Mouse (Mus musculus): ENCODE data around the gene Chn1. TPM values are rescaled to one million over a fixed set of nuclear protein-coding genes. Genes with fewer than 3 reads are reported as not detected.

Chn1 gene
- polyA plus RNA-seq, 1 experiment, result 25.8 TPM

DNA sequence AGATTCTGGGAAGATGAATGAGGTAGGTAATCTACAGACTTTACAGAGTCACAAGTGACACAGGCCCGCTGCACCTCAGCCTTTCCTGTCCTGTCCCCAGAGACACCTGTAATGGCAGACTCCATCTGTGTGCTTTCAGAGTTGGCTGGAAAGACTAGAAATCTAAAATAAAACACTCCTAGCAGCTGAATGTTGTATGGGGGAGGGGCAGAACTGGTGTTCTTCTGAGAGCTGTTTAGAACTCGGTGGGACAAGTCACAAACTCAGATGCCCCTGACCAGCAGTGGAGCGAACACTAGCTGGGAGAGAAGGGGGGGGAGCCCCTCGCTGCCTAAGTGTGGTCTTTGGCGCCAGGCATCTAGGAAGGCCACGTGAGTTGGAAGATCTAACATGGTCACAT lies 203.2 kb downstream of the Chn1 start:
- TF ChIP-seq POLR2A (IDR thresholded peaks at IDR 0.05; ENCODE audit: insufficient read depth, low read length) (no peak), CTCF (IDR thresholded peaks at IDR 0.05; ENCODE audit: low read depth, low read length) (no peak), EP300 (IDR thresholded peaks at IDR 0.05; ENCODE audit: insufficient read depth, low read depth, low read length) (no peak)
- no peak overlapping the region for H3K4me3 ChIP-seq (ENCODE audit: low read depth, low read length)
- H3K27me3 ChIP-seq (ENCODE audit: control insufficient read depth, insufficient read depth, low read length, poor library complexity, severe bottlenecking), result no peaks in the 10 kb centered on the region
- no peaks in the 10 kb centered on the region for H3K4me1 ChIP-seq (ENCODE audit: control insufficient read depth, insufficient read depth, low read length)
- no peaks in the 10 kb centered on the region for H3K9me3 ChIP-seq (replicated peaks; ENCODE audit: control insufficient read depth, insufficient read depth, low read length, poor library complexity, severe bottlenecking)
- H3K36me3 ChIP-seq (ENCODE audit: control insufficient read depth, insufficient read depth, low read length, poor library complexity, severe bottlenecking), result no peaks in the 10 kb centered on the region
- no peak overlapping the region for H3K27ac ChIP-seq (ENCODE audit: insufficient read depth, low read length)
- no peak overlapping the region for H3K9ac ChIP-seq (ENCODE audit: low read depth, poor library complexity, severe bottlenecking)

DNA sequence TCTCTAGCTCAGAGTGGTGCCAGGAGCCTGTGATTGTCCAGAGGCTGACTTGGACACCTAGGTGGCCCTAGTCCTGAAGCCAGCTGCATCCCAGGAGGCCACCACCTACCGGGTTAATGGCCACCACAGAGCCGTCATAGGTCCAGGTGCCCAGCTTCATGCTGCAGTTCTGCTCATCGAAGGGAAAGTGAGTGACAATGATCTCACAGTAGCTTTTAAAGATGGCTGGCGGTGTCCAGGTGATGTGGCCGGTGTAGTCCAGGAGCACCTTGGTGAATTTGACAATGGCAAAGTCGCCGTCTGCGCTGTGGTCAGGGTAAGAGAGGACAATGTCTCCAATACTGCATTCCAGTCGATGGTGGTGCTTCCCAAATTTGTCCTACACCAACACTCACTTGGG lies 203.8 kb downstream of the Chn1 start:
- Histone ChIP-seq H3K36me3 (ENCODE audit: control insufficient read depth, insufficient read depth, low read length, poor library complexity, severe bottlenecking) (no peaks in the 10 kb centered on the region), H3K4me3 (ENCODE audit: low read depth, low read length) (no peak overlapping the region), H3K9ac (ENCODE audit: low read depth, poor library complexity, severe bottlenecking) (no peak overlapping the region), H3K27ac (ENCODE audit: insufficient read depth, low read length) (no peak overlapping the region), H3K27me3 (ENCODE audit: control insufficient read depth, insufficient read depth, low read length, poor library complexity, severe bottlenecking) (no peaks in the 10 kb centered on the region), H3K4me1 (ENCODE audit: control insufficient read depth, insufficient read depth, low read length) (no peaks in the 10 kb centered on the region), H3K9me3 (replicated peaks; ENCODE audit: control insufficient read depth, insufficient read depth, low read length, poor library complexity, severe bottlenecking) (no peaks in the 10 kb centered on the region)
- TF ChIP-seq EP300 (IDR thresholded peaks at IDR 0.05; ENCODE audit: insufficient read depth, low read depth, low read length) (no peak), POLR2A (IDR thresholded peaks at IDR 0.05; ENCODE audit: insufficient read depth, low read length) (no peak), CTCF (IDR thresholded peaks at IDR 0.05; ENCODE audit: low read depth, low read length) (no peak)

DNA sequence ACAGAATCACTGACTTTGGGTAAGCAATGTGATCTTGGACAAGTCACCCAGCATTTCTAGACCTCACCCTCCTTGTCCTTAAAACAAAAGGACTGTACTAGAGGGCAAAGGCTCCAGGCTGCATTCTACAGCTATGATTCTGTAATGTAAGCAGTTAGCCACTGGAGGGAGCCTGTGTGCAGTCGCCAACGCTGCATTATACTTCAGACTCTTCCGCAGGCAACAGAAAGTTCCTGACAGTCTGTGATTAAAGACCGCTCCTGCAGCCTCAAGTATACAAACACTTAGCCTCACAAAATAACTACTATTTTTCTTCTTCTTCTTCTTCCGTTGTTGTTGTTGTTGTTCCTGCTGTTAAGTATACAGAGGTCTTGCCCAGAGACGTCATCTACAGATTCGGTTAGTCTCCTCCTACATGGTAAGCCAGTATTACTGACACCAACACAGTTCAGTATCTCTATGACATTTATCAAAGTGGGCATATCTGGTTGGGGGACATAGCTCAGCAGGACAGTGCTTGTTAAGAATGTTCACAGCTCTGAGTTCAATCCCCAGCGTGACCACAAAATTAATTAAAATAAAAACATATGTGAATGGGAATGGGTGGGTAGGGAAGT lies 208.0 kb downstream of the Chn1 start:
- peak; percentile 81 for TF ChIP-seq CTCF (IDR thresholded peaks at IDR 0.05; ENCODE audit: low read depth, low read length)
- TF ChIP-seq EP300 (IDR thresholded peaks at IDR 0.05; ENCODE audit: insufficient read depth, low read depth, low read length), result no peak
- H3K4me1 ChIP-seq (ENCODE audit: control insufficient read depth, insufficient read depth, low read length), result no peaks in the 10 kb centered on the region
- no peaks in the 10 kb centered on the region for H3K9me3 ChIP-seq (replicated peaks; ENCODE audit: control insufficient read depth, insufficient read depth, low read length, poor library complexity, severe bottlenecking)
- H3K9ac ChIP-seq (ENCODE audit: low read depth, poor library complexity, severe bottlenecking), result no peak overlapping the region
- no peaks in the 10 kb centered on the region for H3K27me3 ChIP-seq (ENCODE audit: control insufficient read depth, insufficient read depth, low read length, poor library complexity, severe bottlenecking)
- no peak overlapping the region for H3K4me3 ChIP-seq (ENCODE audit: low read depth, low read length)
- no peak overlapping the region for H3K27ac ChIP-seq (ENCODE audit: insufficient read depth, low read length)
- H3K36me3 ChIP-seq (ENCODE audit: control insufficient read depth, insufficient read depth, low read length, poor library complexity, severe bottlenecking), result no peaks in the 10 kb centered on the region

DNA sequence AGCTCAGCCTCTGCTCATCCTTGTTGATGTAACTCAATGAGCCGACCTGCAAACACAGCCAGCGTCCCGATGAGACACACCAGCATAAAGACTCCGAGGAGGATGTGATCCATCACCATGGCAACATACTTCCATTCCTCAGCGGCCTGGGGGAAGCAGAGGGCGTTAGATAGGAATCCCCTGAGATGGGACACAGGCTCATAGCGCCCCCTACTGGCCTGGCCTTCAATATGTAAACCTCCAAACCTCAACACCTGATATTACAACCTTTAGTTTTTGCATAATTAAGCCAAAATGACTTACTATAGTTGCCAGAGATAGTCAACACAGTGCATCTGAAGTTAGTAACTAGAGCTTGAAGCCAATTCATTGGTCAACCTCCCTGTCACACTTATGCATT lies 209.0 kb downstream of the Chn1 start:
- no peaks in the 10 kb centered on the region for H3K4me1 ChIP-seq (ENCODE audit: control insufficient read depth, insufficient read depth, low read length)
- no peak overlapping the region for H3K27ac ChIP-seq (ENCODE audit: insufficient read depth, low read length)

DNA sequence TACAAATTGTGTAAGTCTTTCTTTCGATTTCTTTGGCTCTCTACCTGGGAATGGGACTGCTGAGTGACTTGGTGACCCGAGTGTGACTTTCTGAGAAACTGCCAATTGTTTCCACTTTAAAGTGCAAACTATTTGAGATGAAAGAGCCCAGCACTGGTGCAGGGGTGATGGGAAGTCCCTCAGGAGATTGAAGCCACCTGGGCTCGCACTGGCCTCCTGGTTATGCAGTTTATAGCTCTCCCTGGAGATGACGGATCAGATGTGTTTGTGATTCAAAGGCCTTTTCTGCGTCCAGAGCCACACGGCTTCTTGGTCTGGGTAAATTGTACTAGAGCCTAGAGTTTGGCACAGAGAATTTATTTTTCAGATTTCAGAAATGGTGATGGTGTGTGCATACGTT lies 211.5 kb downstream of the Chn1 start:
- no peak overlapping the region for H3K27ac ChIP-seq (ENCODE audit: insufficient read depth, low read length)
- no peaks in the 10 kb centered on the region for H3K9me3 ChIP-seq (replicated peaks; ENCODE audit: control insufficient read depth, insufficient read depth, low read length, poor library complexity, severe bottlenecking)
- H3K27me3 ChIP-seq (ENCODE audit: control insufficient read depth, insufficient read depth, low read length, poor library complexity, severe bottlenecking), result no peaks in the 10 kb centered on the region
- peaks cover 4% of the 10 kb centered on the region for H3K4me1 ChIP-seq (ENCODE audit: control insufficient read depth, insufficient read depth, low read length)
- no peak overlapping the region for H3K4me3 ChIP-seq (ENCODE audit: low read depth, low read length)
- TF ChIP-seq POLR2A (IDR thresholded peaks at IDR 0.05; ENCODE audit: insufficient read depth, low read length) (no peak), EP300 (IDR thresholded peaks at IDR 0.05; ENCODE audit: insufficient read depth, low read depth, low read length) (no peak), CTCF (IDR thresholded peaks at IDR 0.05; ENCODE audit: low read depth, low read length) (no peak)
- H3K36me3 ChIP-seq (ENCODE audit: control insufficient read depth, insufficient read depth, low read length, poor library complexity, severe bottlenecking), result no peaks in the 10 kb centered on the region
- no peak overlapping the region for H3K9ac ChIP-seq (ENCODE audit: low read depth, poor library complexity, severe bottlenecking)

More for the DNA sequence above, 209.0 kb downstream of the Chn1 start:
- TF ChIP-seq CTCF (IDR thresholded peaks at IDR 0.05; ENCODE audit: low read depth, low read length) (peak; percentile 80), POLR2A (IDR thresholded peaks at IDR 0.05; ENCODE audit: insufficient read depth, low read length) (no peak)
- Histone ChIP-seq H3K9ac (ENCODE audit: low read depth, poor library complexity, severe bottlenecking) (no peak overlapping the region), H3K4me3 (ENCODE audit: low read depth, low read length) (no peak overlapping the region), H3K27me3 (ENCODE audit: control insufficient read depth, insufficient read depth, low read length, poor library complexity, severe bottlenecking) (no peaks in the 10 kb centered on the region), H3K36me3 (ENCODE audit: control insufficient read depth, insufficient read depth, low read length, poor library complexity, severe bottlenecking) (no peaks in the 10 kb centered on the region), H3K9me3 (replicated peaks; ENCODE audit: control insufficient read depth, insufficient read depth, low read length, poor library complexity, severe bottlenecking) (no peaks in the 10 kb centered on the region)

DNA sequence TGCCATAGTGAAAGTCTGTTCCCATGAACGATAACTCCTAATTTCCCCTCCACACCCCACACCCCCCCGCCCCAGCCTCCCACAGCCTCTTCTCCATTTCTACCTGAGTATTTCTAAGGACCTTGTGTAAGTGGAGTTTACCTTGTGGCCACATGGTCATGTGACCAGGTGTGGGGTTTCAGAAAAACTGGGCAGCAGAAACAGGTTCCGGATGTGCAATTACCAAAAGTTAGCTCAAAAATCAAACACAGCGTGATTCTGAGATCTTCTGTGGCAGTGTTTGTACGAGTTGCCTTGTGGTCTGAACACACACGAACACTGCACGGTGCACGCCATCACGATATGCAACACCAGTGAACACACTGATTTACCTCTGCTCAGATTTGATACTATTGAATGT lies 212.5 kb downstream of the Chn1 start:
- Histone ChIP-seq H3K9me3 (replicated peaks; ENCODE audit: control insufficient read depth, insufficient read depth, low read length, poor library complexity, severe bottlenecking) (no peaks in the 10 kb centered on the region), H3K9ac (ENCODE audit: low read depth, poor library complexity, severe bottlenecking) (0 out of 2 replicates have a peak overlapping the region, but pooled peaks have one; percentile 47), H3K4me3 (ENCODE audit: low read depth, low read length) (no peak overlapping the region), H3K4me1 (ENCODE audit: control insufficient read depth, insufficient read depth, low read length) (peaks cover 4% of the 10 kb centered on the region), H3K27ac (ENCODE audit: insufficient read depth, low read length) (no peak overlapping the region), H3K36me3 (ENCODE audit: control insufficient read depth, insufficient read depth, low read length, poor library complexity, severe bottlenecking) (no peaks in the 10 kb centered on the region), H3K27me3 (ENCODE audit: control insufficient read depth, insufficient read depth, low read length, poor library complexity, severe bottlenecking) (no peaks in the 10 kb centered on the region)
- TF ChIP-seq CTCF (IDR thresholded peaks at IDR 0.05; ENCODE audit: low read depth, low read length) (no peak), POLR2A (IDR thresholded peaks at IDR 0.05; ENCODE audit: insufficient read depth, low read length) (no peak), EP300 (IDR thresholded peaks at IDR 0.05; ENCODE audit: insufficient read depth, low read depth, low read length) (no peak)
